ENCODE assay signal across 19 mouse cellular contexts in the genomic region with DNA sequence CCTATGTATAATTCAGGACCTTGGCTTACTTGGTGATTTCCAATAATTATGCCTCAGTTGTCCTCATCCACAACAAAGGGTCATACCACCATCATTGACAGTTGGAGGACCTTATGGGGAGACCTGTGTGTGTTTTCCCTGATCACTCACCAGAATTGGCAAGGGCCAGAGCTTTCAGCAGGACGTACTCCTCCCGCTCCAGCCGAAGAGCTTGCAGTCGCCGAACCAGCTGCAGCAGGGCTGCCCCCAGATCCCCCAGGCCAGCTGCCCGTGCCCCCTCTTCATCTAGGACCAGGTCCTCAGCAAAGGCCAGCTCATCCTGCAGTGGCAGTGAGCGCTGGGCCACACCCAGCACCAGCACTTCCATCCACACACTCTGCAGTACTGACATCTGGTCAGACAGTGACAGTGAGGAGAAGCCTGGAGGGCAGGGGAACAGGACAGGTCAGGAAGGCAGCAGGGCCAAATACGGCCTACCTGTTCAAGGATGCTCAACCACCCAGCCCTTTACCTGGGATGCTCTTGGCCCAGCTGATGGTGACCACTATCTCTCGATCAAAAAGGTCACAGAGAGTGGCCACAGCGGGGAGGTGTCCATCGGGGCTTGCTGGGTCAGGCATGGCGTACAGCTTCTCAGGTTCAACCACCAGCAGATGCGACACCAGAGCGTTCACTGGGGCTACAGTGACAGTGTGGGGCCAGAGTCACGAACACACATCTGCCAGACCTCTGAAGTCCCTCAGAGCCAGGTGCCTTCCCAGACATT. TPM values are rescaled to one million over a fixed set of nuclear protein-coding genes. Genes with fewer than 3 reads are reported as not detected.
A peak's percentile ranks its signal among the peaks of the same experiment; 100 is the strongest.
DNase-seq lines count a peak whose midpoint lies in the region; ATAC-seq lines count a peak whose summit lies in the region.
"Had no signal": no experiment of that assay in that cellular context is flagged by ENCODE, and none has a peak within 500 bp of the region (broad histone marks: within the 10 kb centered on the region; RNA-seq: fewer than 3 reads in every experiment).

No protein-coding gene starts in this region.

- WGBS in liver, embryonic 11.5 days, result 90% methylated on average over 15 of the region's 15 CpGs

- no peak for ATAC-seq in liver, embryonic 11.5 days (replicated peaks; ENCODE audit: low FRiP score)
- ATAC-seq in monocyte, adult 5-6 weeks (replicated peaks; ENCODE audit: insufficient number of reproducible peaks, low FRiP score, low TSS enrichment, poor library complexity, severe bottlenecking), result no peak
- ATAC-seq: forebrain, embryonic 13.5 days; intestine, embryonic 16.5 days; lung, postnatal 0 days had no signal

- H3K9ac ChIP-seq in liver, embryonic 11.5 days (ENCODE audit: low read depth, low read length), result no peak overlapping the region
- H3K9ac ChIP-seq: forebrain, embryonic 13.5 days; hindbrain, embryonic 14.5 days; neural tube, embryonic 15.5 days had no signal

- no peaks in the 10 kb centered on the region for H3K27me3 ChIP-seq in liver, embryonic 11.5 days (replicated peaks; ENCODE audit: control insufficient read depth, insufficient read depth, low read length)
- H3K27me3 ChIP-seq: forebrain, embryonic 13.5 days; heart, embryonic 12.5 days; neural tube, embryonic 15.5 days had no signal

- no peaks in the 10 kb centered on the region for H3K9me3 ChIP-seq in liver, embryonic 11.5 days (ENCODE audit: control insufficient read depth, low read length)
- H3K9me3 ChIP-seq: forebrain, embryonic 13.5 days; heart, embryonic 12.5 days; neural tube, embryonic 15.5 days had no signal

- H3K4me2 ChIP-seq in liver, embryonic 11.5 days, result no peak overlapping the region
- H3K4me2 ChIP-seq: hindbrain, embryonic 14.5 days had no signal

- H3K4me3 ChIP-seq in liver, embryonic 11.5 days (ENCODE audit: low read depth, low read length), result peak overlapping the region; percentile 3; the same call in 1 of the 2 replicates
- H3K4me3 ChIP-seq: heart, embryonic 12.5 days; left cerebral cortex, adult 2 months; neural tube, embryonic 15.5 days had no signal

- H3K36me3 ChIP-seq in liver, embryonic 11.5 days (ENCODE audit: control insufficient read depth, insufficient read depth, low read length), result peaks cover 28% of the 10 kb centered on the region

- DNase-seq in embryo, embryonic 9.5 days (ENCODE audit: extremely low spot score), result peak; percentile 0
- no peak for DNase-seq in embryo, embryonic 10 days (ENCODE audit: low spot score)
- peak; percentile 32 for DNase-seq in liver, embryonic 11.5 days (ENCODE audit: low spot score)
- no peak for DNase-seq in liver
- peak; percentile 13 for DNase-seq in thymus, postnatal 4 days
- no peak for DNase-seq in thymus, postnatal 10 days (ENCODE audit: low spot score in 2 of 2)
- DNase-seq: thymus, adult 2 months had no signal

- H3K27ac ChIP-seq in liver, embryonic 11.5 days (ENCODE audit: low read depth, low read length), result no peak overlapping the region
- H3K27ac ChIP-seq: forebrain, embryonic 13.5 days; hindbrain, embryonic 14.5 days; left cerebral cortex, adult 2 months; neural tube, embryonic 15.5 days had no signal

- peaks cover 35% of the 10 kb centered on the region for H3K4me1 ChIP-seq in liver, embryonic 11.5 days (replicated peaks; ENCODE audit: control insufficient read depth, insufficient read depth, low read length)

RNA-seq across cellular contexts. Expression of a gene that starts 2.5 kb away (rescaled TPM):
- polyA plus RNA-seq in liver, embryonic 11.5 days (2014; fragmentation: Nextera tagmentation; extraction: Ambion mirVana), result 106 and 117 TPM in 2 replicates
- 520 to 936 TPM (median 803 TPM) in 3 replicates for total RNA-seq in monocyte, adult 5-6 weeks (2017)

RNA-seq across cellular contexts. Expression of a gene that starts 2.9 kb away (rescaled TPM):
- 167 and 169 TPM in 2 replicates for polyA plus RNA-seq in liver, embryonic 11.5 days (2014; fragmentation: Nextera tagmentation; extraction: Ambion mirVana)
- total RNA-seq in monocyte, adult 5-6 weeks (2017), result 84.5 to 135 TPM (median 85.6 TPM) in 3 replicates

RNA-seq across cellular contexts. Expression of a gene that starts 9.2 kb away (rescaled TPM):
- 4.1 and 5.9 TPM in 2 replicates for polyA plus RNA-seq in liver, embryonic 11.5 days (2014; fragmentation: Nextera tagmentation; extraction: Ambion mirVana)
- 39.1 to 50.2 TPM (median 46.8 TPM) in 3 replicates for total RNA-seq in monocyte, adult 5-6 weeks (2017)

RNA-seq across cellular contexts. Expression of a gene that starts 12.8 kb away (rescaled TPM):
- polyA plus RNA-seq in liver, embryonic 11.5 days (2014; fragmentation: Nextera tagmentation; extraction: Ambion mirVana), result 0.49 and 0.91 TPM in 2 replicates
- not detected in 3 replicates for total RNA-seq in monocyte, adult 5-6 weeks (2017)
- total RNA-seq: gastrocnemius, postnatal 36 days; heart, postnatal 25 days; liver, adult 2 months; megakaryocyte-erythroid progenitor cell, adult 5-6 weeks had no signal
- polyA plus RNA-seq: forebrain, embryonic 13.5 days; liver, adult 2 months had no signal

RNA-seq across cellular contexts. Expression of a gene that starts 21.9 kb away (rescaled TPM):
- 0.18 and 0.38 TPM in 2 replicates for polyA plus RNA-seq in liver, embryonic 11.5 days (2014; fragmentation: Nextera tagmentation; extraction: Ambion mirVana)
- not detected in 3 replicates for total RNA-seq in monocyte, adult 5-6 weeks (2017)
- total RNA-seq: gastrocnemius, postnatal 36 days; liver, adult 2 months; megakaryocyte-erythroid progenitor cell, adult 5-6 weeks had no signal
- polyA plus RNA-seq: forebrain, embryonic 13.5 days had no signal

Comparison
In these comparisons a context has a peak if more than half of its experiments do, and no peak if none do; other contexts are left out.
1. DNase-seq: peak in embryo, embryonic 9.5 days (single experiment), liver, embryonic 11.5 days (single experiment) and thymus, postnatal 4 days (single experiment); none in embryo, embryonic 10 days (single experiment), liver (single experiment) and thymus, postnatal 10 days (0 of 2).